Mouse (Mus musculus) neutrophil, adult 5-6 weeks (primary cell): ENCODE measurements around the gene Ubxn6. TPM values are rescaled to one million over a fixed set of nuclear protein-coding genes. Genes with fewer than 3 reads are reported as not detected.
"Not testable (repeated sequence)": the region's sequence is repeated elsewhere in the genome, so short reads cannot be mapped to it uniquely, and the experiment has no call there.

Source experiments
- ATAC-seq: fragments of 151-379, 151-347 bp; 2 replicates; pipeline ENCODE4 v1.8.0; 2017; ENCODE audit warnings: mild to moderate bottlenecking, moderate TSS enrichment; ENCODE audit not compliant: insufficient number of reproducible peaks, poor library complexity, low FRiP score, severe bottlenecking; ENCODE audit errors: extremely low read depth
- total RNA-seq: library from RNA; stranded (forward); fragments of 200-1000 nt; gene quantifications from 2 replicates; pipeline ENCODE4 v1.2.3, GENCODE M21; 2017

Gene Ubxn6
- total RNA-seq, 1 experiment from 2014 or later = 31.3 TPM

DNA sequence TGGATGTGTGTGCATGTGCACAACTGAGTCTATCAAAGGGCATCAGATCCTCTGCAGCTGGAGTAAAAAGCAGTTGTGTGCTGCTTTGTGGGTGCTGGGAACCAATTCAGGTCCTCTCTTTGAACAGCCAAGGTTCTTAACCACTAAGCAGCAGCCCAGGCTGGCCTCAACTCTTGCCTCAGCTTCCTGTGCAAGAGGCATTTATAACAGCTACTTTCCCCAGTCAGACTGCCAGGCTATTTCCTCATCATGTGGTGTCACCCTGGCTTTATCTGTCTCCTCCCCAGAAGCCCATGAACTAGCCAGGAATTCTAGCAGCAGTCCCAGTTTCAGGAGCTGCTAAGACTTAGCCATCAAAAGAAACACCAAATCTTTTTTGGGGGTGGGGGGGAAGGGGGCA lies 8.4 kb downstream of the Ubxn6 start:
- ATAC-seq = no peak

DNA sequence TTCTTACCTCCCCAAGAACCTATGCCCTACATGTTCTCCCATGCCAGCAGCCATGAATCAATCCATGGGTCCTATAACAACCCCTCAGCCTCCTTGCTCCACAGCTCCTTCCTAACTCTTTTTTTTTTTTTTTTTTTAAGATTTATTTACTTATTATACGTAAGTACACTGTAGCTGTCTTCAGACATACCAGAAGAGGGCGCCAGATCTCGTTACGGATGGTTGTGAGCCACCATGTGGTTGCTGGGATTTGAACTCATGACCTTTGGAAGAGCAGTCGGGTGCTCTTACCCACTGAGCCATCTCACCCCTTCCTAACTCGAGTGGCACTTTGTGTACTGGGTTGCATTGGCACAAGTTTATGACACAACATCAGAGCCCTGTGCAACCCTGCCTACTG lies 9.1 kb downstream of the Ubxn6 start:
- ATAC-seq = not testable (repeated sequence)

- ATAC-seq = no peak
These were observed 12.7 kb downstream of the Ubxn6 start for GRCm38 (mm10) chr17:56062081-56062480.

- ATAC-seq = no peak
These were observed 17.3 kb downstream of the Ubxn6 start for GRCm38 (mm10) chr17:56057381-56058120.

DNA sequence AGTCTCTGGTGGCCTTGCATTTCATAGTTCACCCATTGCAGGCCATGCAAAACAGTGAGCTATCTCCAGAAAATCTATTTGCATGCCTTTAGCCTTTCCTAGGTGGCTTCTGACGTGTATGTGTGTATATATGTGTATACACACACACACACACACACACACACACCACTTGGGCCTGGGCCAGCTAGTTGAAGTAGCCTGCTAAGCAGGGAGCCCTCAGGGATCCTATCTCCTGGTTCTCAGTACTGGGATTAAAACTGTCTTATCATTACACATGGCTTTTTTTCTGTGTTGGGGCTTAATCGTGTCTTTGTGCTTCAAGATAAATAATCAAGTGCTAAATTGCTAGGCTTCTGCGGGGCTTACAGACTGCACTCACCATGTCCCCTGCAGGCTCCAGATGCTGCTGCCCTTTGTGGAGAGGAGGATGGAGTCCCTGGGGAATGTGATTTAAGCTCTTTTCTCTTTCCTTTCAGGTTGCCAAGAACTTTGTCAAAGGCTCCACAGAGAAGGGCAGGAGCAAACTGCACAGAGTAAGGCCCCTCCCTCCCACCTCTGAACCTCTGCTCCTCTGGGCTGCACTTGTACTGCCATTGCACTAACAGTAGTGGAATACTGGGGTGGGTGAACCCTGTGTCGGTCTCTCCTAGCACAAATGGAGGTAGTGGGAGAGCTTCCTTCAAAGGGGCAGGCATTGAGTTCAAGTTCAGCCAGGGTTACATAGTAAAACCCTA lies 18.7 kb downstream of the Ubxn6 start:
- no peak for ATAC-seq

GRCm38 (mm10) chr17:56054938-56055337 lies 19.9 kb downstream of the Ubxn6 start:
- no peak for ATAC-seq

DNA sequence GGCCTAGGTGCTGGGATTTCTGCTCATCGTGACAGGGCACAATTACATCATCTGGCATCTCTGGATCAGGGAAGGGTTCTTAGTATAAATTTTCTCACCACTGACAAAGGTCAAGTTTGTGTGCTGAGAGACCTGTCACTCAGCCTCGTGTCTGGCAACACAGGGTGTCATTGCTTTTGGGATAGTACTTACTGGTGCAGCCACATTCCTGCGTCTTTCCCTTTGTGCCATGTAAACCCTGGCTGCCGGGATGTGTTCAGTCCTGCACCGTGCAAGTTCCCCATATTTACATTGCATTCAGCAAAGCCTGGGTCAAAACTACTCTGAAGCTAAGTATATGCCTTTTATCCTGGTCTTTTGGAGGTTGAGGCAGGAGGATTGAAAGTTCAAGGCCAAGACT lies 23.5 kb downstream of the Ubxn6 start:
- ATAC-seq = no peak

DNA sequence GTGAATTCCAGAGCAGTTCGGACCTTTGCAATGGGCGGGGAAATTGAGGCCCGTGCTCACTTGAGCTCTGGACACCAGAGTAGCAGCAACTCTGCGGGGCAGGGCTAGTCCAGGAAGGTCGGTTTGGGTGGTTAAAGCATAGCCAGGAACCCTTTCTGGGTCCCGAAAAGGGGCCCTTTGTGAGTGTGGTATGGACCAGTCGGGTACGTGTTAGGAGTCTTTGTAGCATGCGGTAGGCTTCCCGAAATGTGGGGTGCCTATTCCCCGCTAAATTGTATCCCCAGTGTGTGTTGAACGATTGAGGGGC lies 34.0 kb downstream of the Ubxn6 start:
- no peak for ATAC-seq

DNA sequence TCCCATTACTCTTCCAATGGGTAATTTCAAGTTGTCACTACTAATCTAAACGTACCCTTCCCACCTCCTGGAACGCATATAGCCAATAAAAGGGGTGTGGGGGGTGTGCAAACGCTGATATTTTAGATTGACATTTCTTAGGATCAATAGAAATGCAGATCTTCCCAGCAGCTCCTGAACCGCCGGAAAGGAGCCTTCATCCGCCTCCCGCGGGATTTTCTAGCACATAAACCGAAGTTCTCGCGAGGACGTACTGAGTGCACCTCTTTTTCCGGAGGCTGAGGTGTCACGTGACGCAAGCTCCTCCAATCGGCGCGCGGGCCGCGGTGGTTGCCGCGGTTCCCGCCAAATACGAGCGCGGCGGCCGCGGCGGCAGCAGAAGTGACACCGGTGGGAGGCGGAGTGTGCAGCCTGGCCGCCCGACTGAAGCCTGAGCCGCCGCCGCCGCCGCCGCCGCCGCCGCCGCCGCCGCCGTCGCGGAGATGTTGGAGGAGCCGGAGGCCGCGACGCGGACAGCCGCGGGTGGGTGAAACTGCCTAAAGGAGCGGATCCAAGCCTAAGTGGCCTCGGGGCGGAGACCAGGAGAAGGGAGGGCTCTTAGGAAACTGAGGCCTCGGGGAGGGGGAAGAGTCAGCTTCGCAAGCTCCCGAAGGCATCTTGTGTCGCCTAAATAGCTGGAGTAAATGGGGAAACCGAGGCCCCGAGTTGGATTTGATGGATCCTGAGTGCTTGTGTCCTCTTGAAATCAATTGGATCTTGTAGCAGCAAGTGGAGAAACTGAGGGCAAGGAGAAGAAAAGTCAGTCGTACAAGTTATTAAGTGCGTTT lies 34.6 kb downstream of the Ubxn6 start, which contains the start of gene Chaf1a:
Gene Chaf1a, plus strand, starts transcription at position 410 of the 827 bp plus-strand sequence.
- ATAC-seq = peak; percentile 49

- no peak for ATAC-seq
These were observed 35.5 kb downstream of the Ubxn6 start for GRCm38 (mm10) chr17:56039345-56039744.

DNA sequence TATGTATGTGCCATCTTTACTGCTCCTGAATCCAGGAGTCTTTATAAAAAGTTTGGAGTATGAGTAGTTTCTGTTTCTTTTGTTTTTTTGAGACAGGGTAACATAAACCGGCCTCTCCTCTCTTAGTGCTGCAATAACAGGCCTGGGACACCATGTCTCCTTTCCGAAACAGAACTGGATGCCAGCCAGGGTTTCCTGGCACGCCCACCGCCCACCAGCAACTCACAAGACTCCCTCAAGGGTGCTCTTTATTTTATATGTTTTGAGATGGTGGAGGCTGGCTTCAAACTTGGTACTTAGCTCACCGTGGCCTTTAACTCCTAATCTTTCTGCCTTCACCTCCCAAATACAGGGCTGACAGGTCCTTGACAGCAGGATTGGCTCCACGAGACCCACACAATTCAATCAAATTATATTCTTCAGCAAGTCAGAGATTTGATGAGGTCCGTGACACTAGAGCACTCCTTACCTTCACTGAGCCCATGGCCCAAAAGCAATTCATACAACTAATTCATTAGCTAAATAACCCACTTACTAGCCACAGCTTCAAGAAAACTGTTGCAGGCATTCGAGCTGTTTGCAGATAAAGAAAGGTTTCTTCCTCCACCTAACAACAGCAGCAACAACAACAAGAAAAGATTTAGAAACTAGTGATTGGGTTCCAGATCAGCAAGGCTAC lies 36.1 kb downstream of the Ubxn6 start:
- no peak for ATAC-seq

DNA sequence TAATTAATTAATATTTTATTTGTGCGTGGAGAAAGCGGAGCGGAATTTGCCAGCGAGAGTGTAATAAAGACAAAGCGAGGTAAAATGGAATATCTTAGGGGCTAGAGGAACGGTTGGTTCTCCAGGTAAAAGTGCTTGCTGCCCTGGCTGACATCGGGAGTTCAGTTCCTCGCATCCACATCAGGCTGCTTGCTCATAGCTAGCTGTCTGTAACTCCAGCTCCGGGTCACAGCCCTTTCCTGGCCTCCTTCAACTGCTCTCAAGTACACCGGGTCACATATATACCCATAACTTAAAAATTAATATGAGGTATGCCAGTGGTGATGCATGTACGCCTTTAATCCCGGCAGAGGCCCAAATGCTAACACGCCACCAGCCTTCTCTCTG lies 37.9 kb downstream of the Ubxn6 start:
- ATAC-seq = no peak

DNA sequence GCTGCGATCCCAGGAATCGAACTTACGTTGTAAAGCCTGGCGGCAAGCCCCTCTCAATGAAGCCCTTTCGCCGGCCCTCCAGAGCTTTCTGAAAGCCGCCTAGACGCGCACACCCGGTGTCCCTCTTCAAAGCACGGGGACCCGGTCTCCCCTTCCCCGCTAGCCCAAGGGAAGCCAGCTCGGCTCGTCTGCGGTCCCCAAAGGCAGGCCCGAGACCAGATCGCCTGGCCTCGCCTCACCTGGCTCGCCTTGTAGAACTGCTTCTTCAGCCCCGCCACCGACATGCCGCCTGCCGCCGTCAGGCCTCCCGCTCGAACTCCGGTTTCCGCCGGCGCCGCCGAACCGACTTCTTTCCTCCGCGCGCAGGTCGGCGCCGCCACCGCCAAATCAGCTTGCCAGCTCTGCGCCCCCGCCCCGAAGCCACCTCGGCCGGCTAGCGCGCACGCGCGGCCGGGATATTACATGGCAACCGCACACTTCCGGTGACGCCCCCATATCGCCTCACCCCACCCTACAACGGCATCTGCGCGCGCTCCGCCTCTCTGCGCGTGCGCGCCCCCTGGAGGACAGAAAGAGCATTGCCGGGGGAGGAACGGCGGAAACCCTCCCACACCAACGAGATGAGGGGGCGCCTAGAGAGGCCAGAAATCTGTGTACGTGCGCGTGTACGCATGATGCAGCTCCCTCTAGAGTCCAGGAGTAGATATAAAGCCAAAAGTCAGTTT lies 38.5 kb downstream of the Ubxn6 start, which contains the start of gene Sh3gl1:
Gene Sh3gl1, minus strand, starts transcription at position 460 of the 725 bp plus-strand sequence.
- peak; percentile 91 for ATAC-seq

DNA sequence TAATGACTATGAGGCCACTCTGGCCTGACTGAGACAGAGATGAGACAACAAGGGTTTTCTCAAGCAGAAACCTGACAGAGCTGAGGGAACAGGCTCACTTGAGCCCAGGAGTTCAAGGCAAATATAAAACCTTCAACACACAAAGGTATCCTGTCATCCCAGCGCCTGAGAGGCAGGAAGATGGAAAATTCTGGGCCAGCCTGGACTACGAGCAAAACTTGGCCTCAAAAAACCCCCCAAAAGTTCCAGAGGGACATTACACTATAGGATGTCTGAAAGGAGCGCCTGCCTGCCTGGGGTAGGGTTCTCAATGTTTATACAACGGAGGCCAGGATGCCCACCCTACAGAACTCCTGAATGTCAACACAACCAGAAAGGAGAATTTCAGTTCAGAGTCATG lies 39.6 kb downstream of the Ubxn6 start:
- ATAC-seq = no peak

DNA sequence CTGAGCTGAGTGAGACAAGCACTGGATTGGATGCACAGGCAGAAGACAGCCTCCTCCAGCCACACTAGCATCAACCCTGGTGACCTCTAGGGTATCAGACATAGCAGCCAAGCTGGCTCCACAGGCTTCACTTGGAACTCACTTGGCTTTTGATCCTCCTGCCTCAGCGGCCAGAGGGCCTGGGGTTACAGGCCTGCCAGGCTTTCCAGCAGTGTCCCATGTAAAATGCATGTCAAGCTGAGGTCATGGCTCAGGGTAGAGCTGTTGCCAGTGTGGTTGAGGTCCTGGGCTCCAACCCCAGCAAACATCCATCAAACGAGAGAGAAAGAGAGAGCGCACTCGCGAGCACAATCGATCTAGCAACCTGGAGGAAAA lies 40.1 kb downstream of the Ubxn6 start:
- no peak for ATAC-seq

DNA sequence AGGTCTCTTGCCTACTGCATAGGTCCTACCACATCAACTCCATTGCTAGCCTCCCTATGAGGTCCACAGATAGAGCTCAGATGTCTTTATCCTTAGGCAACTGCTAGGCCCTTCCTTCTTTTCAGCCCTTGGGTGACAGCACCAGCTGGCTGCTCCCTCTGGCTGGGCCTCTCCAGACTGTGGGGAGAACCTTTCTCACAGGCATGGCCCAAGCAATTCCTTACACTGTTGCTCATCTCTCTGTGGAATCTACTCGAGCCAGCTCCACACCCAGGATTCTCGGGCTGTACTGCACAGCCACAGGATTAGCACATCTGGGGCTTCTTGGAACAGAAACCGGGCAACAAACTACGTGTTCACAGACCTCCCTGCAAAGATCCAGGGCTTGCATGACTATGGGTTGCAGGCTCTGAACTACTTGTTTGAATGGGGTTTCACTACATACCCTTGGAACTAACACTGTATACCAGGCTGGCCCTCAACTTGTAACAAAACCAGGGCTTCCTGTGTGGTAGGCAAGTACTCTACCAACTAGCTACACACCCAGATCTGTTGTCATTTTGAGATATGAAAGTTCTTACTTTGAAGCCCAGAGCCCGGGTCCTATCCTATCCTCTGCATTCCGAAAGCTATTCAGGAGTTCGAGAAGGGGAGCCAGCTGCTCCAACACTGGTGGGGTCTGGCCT lies 40.6 kb downstream of the Ubxn6 start:
- no peak for ATAC-seq

DNA sequence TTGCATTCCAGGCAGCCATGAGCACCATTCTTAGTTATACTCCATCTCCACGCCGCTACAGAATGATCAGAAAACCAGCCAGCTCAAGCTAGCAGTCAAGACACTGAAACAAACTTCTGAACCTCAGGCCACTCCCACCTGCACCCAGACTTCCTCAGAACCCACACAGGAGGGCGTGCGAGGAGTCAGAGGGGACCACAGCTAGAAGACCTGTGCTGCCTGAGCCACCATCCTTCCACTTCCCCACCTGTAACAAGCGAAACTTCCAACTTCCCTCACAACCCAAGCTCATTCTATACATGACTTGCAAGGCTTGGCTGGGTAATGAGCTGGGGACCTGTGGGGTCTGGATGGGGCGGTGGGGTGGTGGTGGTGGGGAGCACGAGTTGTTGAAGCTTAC lies 42.0 kb downstream of the Ubxn6 start:
- ATAC-seq = peak; percentile 49

DNA sequence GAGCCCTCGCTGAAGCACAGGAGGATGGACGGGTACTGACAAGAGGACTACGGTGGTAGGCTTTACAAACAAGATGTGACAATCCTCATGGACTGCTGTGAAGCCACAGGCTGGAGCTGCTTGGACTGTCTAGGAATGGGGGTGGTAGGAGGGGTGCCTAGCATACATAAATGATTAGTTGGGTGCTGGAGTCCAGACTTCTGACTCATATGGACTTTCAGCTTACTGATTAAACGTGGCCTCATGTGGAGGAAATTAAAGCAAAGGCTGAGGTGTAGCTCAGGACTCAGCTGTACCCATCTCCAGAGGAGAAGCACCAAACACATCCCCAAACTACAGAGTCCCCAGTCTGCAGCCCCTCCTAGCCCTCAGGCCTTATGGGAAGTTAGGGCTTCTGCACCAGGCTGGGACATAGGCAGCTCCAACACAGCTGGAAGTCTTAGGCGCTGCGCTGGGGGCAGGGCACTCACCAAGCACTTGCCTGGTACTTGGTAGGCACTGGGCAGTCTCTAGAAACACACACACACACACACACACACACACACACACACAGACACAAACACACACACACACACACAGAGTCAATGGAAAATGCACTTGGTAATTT lies 42.6 kb downstream of the Ubxn6 start:
- ATAC-seq = no peak
